Mouse (Mus musculus) bone marrow macrophage, adult 2 months (primary cell): ENCODE results near the gene Rap2c.

ENCODE experiments used
- CTCF ChIP-seq: IDR thresholded peaks from 2 replicates; pipeline ENCODE4 v1.5.1; 2012; ENCODE audit warnings: low read depth, mild to moderate bottlenecking, low read length, moderate library complexity
- POLR2A ChIP-seq: IDR thresholded peaks from 2 replicates; pipeline ENCODE4 v1.6.1; 2012; ENCODE audit warnings: mild to moderate bottlenecking, low read depth, low read length, borderline replicate concordance

- TF ChIP-seq CTCF (no peak), POLR2A (no peak)
Observed at GRCm38 (mm10) chrX:51065773-51066172, 48.0 kb upstream of the Rap2c start.
